Mouse (Mus musculus): ENCODE results near the gene Nabp2. TPM values are rescaled to one million over a fixed set of nuclear protein-coding genes. Genes with fewer than 3 reads are reported as not detected.

Nabp2 gene
- total RNA-seq, 1 experiment from 2014 or later: 34.6 TPM

- 0 out of 2 replicates have a peak, but pooled peaks have one; percentile 12 for ATAC-seq (replicated peaks; ENCODE audit: insufficient number of reproducible peaks, low FRiP score, low TSS enrichment, poor library complexity, severe bottlenecking)
Measured at GRCm38 (mm10) chr10:128435186-128435823, 24.0 kb upstream of the Nabp2 start.

DNA sequence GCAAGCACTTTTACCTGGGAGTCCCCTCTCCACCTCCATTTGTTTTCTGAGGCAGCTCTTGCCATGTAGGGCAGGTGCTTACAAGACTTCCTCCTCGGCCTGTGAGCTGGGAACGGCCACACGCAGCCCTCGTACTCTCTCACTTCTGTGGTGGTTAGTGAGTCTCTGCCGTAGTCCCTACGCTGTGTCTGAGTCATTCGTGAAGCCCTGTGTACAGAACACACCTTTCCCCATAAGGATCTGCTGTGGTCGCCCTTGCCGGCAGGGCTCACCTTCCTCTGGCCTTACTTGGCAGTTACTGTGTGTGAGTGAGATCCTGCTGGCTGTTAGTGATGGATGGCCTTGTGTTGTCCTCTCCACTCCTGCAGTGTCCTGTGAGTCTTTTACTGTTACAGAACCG, 23.4 kb upstream of the Nabp2 start:
- no peak; the same call in 1 of the 2 replicates for ATAC-seq (replicated peaks; ENCODE audit: insufficient number of reproducible peaks, low FRiP score, low TSS enrichment, poor library complexity, severe bottlenecking)

GRCm38 (mm10) chr10:128433417-128433816, 22.1 kb upstream of the Nabp2 start:
- ATAC-seq (replicated peaks; ENCODE audit: insufficient number of reproducible peaks, low FRiP score, low TSS enrichment, poor library complexity, severe bottlenecking): no peak

DNA sequence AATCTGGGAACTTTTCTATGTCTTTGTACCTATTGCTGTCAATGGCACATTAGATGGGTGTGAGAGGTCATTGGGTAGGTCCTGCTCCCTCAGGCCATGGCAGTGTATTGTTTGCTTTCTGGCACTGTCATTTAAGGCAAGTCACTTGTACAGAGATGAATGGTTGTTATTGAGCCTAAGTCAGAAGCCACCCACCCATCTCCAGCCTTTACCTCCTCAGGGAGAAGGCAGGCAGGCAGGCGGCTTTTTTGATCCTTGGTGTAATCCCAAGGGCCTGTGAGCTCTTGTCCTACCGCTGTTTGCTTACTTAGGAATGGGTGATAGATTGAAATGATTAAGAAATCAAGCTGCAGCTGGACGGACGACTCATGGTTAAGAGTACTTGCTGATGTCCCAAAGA, 18.2 kb upstream of the Nabp2 start:
- no peak for ATAC-seq (replicated peaks; ENCODE audit: insufficient number of reproducible peaks, low FRiP score, low TSS enrichment, poor library complexity, severe bottlenecking)

DNA sequence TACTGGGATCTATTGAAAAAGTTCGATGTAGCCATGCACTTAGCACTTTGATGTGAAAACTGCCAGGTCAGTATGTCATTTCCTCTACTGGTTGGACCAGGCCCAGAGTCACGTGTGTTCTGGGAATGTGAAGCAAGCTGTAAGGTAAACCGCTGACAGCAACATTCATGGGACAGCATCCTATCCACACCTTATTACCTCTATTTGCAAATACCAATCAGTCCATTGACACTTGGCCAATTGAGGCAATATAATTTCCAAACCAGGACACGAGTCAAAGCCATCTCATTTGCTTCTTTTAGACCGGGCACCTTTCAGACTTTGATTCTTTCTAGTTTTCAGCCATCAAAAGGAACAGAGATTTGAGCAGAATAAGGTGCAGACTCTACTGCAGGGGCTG, 17.8 kb upstream of the Nabp2 start:
- ATAC-seq (replicated peaks; ENCODE audit: insufficient number of reproducible peaks, low FRiP score, low TSS enrichment, poor library complexity, severe bottlenecking): no peak

DNA sequence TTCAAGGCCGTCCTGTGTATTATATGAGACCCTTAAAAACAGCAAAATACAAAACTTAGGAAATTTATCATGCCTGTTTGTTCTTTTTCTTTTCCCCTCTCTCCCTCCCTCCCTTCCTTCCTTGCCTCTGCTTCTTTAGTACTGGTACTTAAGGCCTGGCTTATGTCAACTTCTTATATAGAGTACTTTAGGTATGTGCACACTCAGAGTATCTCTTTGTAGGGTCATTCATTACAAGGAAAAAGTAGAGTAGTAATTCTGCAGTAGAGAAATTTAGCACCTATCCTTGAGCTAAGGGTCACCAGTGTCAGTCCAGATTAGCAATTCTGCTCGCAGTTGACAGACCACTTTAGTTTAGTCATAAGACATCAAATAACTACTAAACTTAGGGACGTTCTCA, 14.0 kb upstream of the Nabp2 start:
- ATAC-seq (replicated peaks; ENCODE audit: insufficient number of reproducible peaks, low FRiP score, low TSS enrichment, poor library complexity, severe bottlenecking): no peak

DNA sequence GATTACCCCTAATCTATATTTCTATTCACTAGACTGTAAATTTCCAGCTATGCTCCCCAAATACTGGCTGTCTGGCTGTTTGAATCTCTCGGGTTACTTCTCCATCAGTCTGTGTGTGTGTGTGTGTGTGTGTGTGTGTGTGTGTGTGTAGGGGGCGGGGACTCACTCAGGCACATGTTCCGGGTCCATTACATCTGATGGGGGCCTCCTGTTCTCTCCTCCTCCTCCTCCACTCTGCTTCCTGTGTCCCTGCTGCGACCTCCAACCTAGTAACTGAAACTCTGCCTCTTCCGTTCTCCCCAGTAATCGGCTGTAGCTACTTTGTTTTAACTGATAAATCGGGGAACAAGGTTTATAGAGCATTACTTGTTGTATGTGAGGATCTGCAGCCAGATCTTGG, 13.3 kb upstream of the Nabp2 start:
- ATAC-seq (replicated peaks; ENCODE audit: insufficient number of reproducible peaks, low FRiP score, low TSS enrichment, poor library complexity, severe bottlenecking): no peak

DNA sequence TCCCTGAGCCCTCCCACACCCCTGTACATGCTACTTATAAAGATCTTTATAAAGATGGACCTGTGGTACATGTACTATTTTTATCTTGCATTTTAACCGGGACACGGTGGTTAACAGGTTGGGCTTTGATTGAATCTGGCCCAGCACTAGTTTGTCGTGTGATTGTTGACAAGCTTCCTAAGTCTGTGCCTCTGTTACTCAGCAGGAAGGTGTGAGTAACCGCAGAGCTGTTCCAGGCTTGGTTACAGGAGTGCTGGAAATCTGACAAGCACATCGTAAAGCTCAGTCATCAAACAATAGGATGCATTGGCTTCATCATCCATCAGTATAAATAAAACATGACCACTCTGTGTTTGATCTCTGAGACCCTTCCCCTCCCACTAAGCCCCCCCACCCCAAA, 11.1 kb upstream of the Nabp2 start:
- no peak for ATAC-seq (replicated peaks; ENCODE audit: insufficient number of reproducible peaks, low FRiP score, low TSS enrichment, poor library complexity, severe bottlenecking)

GRCm38 (mm10) chr10:128414848-128415247, 3.6 kb upstream of the Nabp2 start:
- no peak for ATAC-seq (replicated peaks; ENCODE audit: insufficient number of reproducible peaks, low FRiP score, low TSS enrichment, poor library complexity, severe bottlenecking)

GRCm38 (mm10) chr10:128413076-128413475, 1.8 kb upstream of the Nabp2 start:
- ATAC-seq (replicated peaks; ENCODE audit: insufficient number of reproducible peaks, low FRiP score, low TSS enrichment, poor library complexity, severe bottlenecking): no peak

GRCm38 (mm10) chr10:128412558-128412957, 1.3 kb upstream of the Nabp2 start:
- ATAC-seq (replicated peaks; ENCODE audit: insufficient number of reproducible peaks, low FRiP score, low TSS enrichment, poor library complexity, severe bottlenecking): no peak

- ATAC-seq (replicated peaks; ENCODE audit: insufficient number of reproducible peaks, low FRiP score, low TSS enrichment, poor library complexity, severe bottlenecking): no peak
Measured at GRCm38 (mm10) chr10:128412055-128412381, 726 bp upstream of the Nabp2 start.

DNA sequence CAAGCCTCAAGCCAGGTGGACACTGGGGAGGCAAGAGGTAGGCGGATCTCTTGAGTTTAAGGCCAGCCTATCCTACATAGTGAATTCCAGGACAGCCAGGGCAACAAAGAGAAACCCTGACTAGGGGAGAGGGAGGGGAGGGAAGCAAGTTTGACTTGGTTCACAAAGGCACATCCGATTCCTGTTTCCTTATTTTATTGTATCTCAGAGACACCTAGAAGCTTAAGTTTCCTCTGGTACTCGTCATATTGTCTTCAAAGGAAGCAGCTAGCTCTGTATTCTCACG, 789 bp downstream of the Nabp2 start:
- no peak for ATAC-seq (replicated peaks; ENCODE audit: insufficient number of reproducible peaks, low FRiP score, low TSS enrichment, poor library complexity, severe bottlenecking)

DNA sequence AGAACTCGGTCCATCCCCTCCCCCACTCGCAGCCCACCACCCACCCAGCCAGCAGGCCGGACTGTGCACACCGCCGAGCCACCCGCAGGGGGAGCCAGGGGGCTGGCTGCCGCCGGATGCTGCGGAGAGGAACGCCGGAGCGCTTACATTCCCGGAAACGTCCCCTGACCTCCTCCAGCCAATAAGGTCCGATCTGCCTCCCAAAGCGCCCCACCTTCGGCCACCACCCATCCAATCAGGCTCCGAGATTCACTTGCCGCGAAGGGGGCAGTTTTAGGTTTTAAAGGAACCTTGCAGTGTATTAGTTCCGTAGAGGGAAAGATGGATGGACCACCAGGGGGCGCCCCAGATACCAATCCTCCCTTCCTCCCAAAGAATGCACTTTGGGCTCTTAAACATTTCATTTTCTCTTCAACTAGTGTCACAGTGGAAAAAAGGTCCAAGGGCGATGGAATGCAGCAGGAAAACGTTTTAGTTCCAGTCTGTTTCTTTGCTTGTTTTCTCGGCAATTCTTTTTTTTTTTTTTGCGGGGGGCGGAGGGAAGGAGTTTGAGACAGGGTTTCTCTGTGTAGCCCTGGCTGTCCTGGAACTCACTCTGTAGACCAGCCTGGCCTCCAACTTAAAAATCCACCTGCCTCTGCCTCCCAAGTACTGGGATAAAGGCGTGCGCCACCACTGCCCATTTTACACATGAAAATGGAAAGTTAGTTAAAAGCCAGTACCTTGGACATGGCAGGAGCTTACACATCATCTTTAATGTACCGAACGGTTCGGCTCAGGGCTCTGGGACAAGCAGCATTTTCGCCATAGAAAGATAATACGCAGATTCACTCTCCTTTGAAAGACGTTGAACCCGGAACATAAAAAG, 1.4 kb downstream of the Nabp2 start:
- ATAC-seq (replicated peaks; ENCODE audit: insufficient number of reproducible peaks, low FRiP score, low TSS enrichment, poor library complexity, severe bottlenecking): peak; percentile 92

- no peak for ATAC-seq (replicated peaks; ENCODE audit: insufficient number of reproducible peaks, low FRiP score, low TSS enrichment, poor library complexity, severe bottlenecking)
Measured at GRCm38 (mm10) chr10:128408591-128409535, 2.4 kb downstream of the Nabp2 start.

GRCm38 (mm10) chr10:128403931-128404330, 7.4 kb downstream of the Nabp2 start:
- no peak for ATAC-seq (replicated peaks; ENCODE audit: insufficient number of reproducible peaks, low FRiP score, low TSS enrichment, poor library complexity, severe bottlenecking)

- no peak for ATAC-seq (replicated peaks; ENCODE audit: insufficient number of reproducible peaks, low FRiP score, low TSS enrichment, poor library complexity, severe bottlenecking)
Measured at GRCm38 (mm10) chr10:128401638-128402037, 9.7 kb downstream of the Nabp2 start.

GRCm38 (mm10) chr10:128401056-128401455, 10.2 kb downstream of the Nabp2 start, which contains the start of gene Slc39a5:
Slc39a5 (minus strand) TSS chr10:128401229.
- no peak for ATAC-seq (replicated peaks; ENCODE audit: insufficient number of reproducible peaks, low FRiP score, low TSS enrichment, poor library complexity, severe bottlenecking)

DNA sequence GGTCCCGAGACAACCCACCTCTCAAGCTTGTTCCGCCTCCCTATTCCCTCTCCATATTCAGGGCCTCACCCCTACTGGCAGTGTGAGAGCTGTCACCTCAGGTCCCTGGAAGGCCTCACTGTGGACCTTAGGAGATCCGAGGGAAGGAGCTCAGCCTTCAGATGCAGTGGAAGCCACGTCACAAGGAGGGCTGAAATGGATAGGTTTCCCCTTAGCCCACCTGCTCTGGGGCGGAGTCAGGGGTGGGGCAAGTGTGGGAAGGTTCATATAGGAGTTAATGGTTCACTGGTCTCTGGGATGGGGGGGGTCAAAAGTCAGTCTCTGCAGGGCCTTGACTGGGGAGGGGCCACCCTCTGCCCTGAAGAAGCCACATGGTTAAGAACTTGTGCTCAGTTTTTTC, 11.0 kb downstream of the Nabp2 start:
- no peak for ATAC-seq (replicated peaks; ENCODE audit: insufficient number of reproducible peaks, low FRiP score, low TSS enrichment, poor library complexity, severe bottlenecking)

Measured in monocyte, adult 5-6 weeks (primary cell).